Mouse (Mus musculus): ENCODE results near the gene Hist1h2bf. TPM values are rescaled to one million over a fixed set of nuclear protein-coding genes. Genes with fewer than 3 reads are reported as not detected.
A peak's percentile ranks its signal among the peaks of the same experiment; 100 is the strongest.

The Hist1h2bf gene
- polyA plus RNA-seq, 1 experiment = 7.9 TPM

GRCm38 (mm10) chr13:23556906-23557305 lies 17.1 kb downstream of the Hist1h2bf start:
- H3K4me3 ChIP-seq (ENCODE audit: insufficient read depth, low read length) = peak overlapping the region; percentile 33; the same call in 1 of the 2 replicates
- no peak for TF ChIP-seq POLR2A (IDR thresholded peaks at IDR 0.05; ENCODE audit: borderline replicate concordance, low read depth, low read length)
- TF ChIP-seq CTCF (IDR thresholded peaks at IDR 0.05; ENCODE audit: low read depth, low read length) = no peak
- peaks cover 13% of the 10 kb centered on the region for H3K4me1 ChIP-seq (ENCODE audit: control insufficient read depth, insufficient read depth, low read length)
- peak overlapping the region; percentile 50 for H3K27ac ChIP-seq (ENCODE audit: insufficient read depth, low read depth, low read length)

- peak overlapping the region; percentile 62 for H3K4me3 ChIP-seq (ENCODE audit: insufficient read depth, low read length)
- peaks cover 13% of the 10 kb centered on the region for H3K4me1 ChIP-seq (ENCODE audit: control insufficient read depth, insufficient read depth, low read length)
- TF ChIP-seq POLR2A (IDR thresholded peaks at IDR 0.05; ENCODE audit: borderline replicate concordance, low read depth, low read length) (no peak), CTCF (IDR thresholded peaks at IDR 0.05; ENCODE audit: low read depth, low read length) (no peak)
- H3K27ac ChIP-seq (ENCODE audit: insufficient read depth, low read depth, low read length) = peak overlapping the region; percentile 87
Measured at GRCm38 (mm10) chr13:23555839-23556416, 18.1 kb downstream of the Hist1h2bf start.

GRCm38 (mm10) chr13:23554925-23555838 lies 18.8 kb downstream of the Hist1h2bf start:
- H3K27ac ChIP-seq (ENCODE audit: insufficient read depth, low read depth, low read length) = peak overlapping the region; percentile 87
- H3K4me3 ChIP-seq (ENCODE audit: insufficient read depth, low read length) = peak overlapping the region; percentile 62
- peaks cover 14% of the 10 kb centered on the region for H3K4me1 ChIP-seq (ENCODE audit: control insufficient read depth, insufficient read depth, low read length)
- TF ChIP-seq POLR2A (IDR thresholded peaks at IDR 0.05; ENCODE audit: borderline replicate concordance, low read depth, low read length) (peak; percentile 89), CTCF (IDR thresholded peaks at IDR 0.05; ENCODE audit: low read depth, low read length) (no peak)

- Histone ChIP-seq H3K4me1 (ENCODE audit: control insufficient read depth, insufficient read depth, low read length) (peaks cover 14% of the 10 kb centered on the region), H3K4me3 (ENCODE audit: insufficient read depth, low read length) (peak overlapping the region; percentile 12; the same call in 1 of the 2 replicates), H3K27ac (ENCODE audit: insufficient read depth, low read depth, low read length) (peak overlapping the region; percentile 87)
- TF ChIP-seq POLR2A (IDR thresholded peaks at IDR 0.05; ENCODE audit: borderline replicate concordance, low read depth, low read length) = no peak
- no peak for TF ChIP-seq CTCF (IDR thresholded peaks at IDR 0.05; ENCODE audit: low read depth, low read length)
Measured at GRCm38 (mm10) chr13:23554393-23554792, 19.6 kb downstream of the Hist1h2bf start.

GRCm38 (mm10) chr13:23552962-23553361 lies 21.0 kb downstream of the Hist1h2bf start, which contains the start of gene Hist1h1d:
Gene Hist1h1d, plus strand, starts transcription at chr13:23553262.
- Histone ChIP-seq H3K27ac (ENCODE audit: insufficient read depth, low read depth, low read length) (peak within 1 kb of the TSS; percentile 63), H3K4me3 (ENCODE audit: insufficient read depth, low read length) (no peak within 1 kb of the TSS), H3K4me1 (ENCODE audit: control insufficient read depth, insufficient read depth, low read length) (peaks cover 14% of the 10 kb centered on the region)
- no peak for TF ChIP-seq CTCF (IDR thresholded peaks at IDR 0.05; ENCODE audit: low read depth, low read length)
- no peak for TF ChIP-seq POLR2A (IDR thresholded peaks at IDR 0.05; ENCODE audit: borderline replicate concordance, low read depth, low read length)

GRCm38 (mm10) chr13:23551931-23552914 lies 21.8 kb downstream of the Hist1h2bf start:
- TF ChIP-seq POLR2A (IDR thresholded peaks at IDR 0.05; ENCODE audit: borderline replicate concordance, low read depth, low read length) (no peak), CTCF (IDR thresholded peaks at IDR 0.05; ENCODE audit: low read depth, low read length) (no peak)
- Histone ChIP-seq H3K27ac (ENCODE audit: insufficient read depth, low read depth, low read length) (peak overlapping the region; percentile 63), H3K4me1 (ENCODE audit: control insufficient read depth, insufficient read depth, low read length) (peaks cover 14% of the 10 kb centered on the region), H3K4me3 (ENCODE audit: insufficient read depth, low read length) (peak overlapping the region; percentile 58; the same call in 1 of the 2 replicates)

GRCm38 (mm10) chr13:23551146-23551834 lies 22.7 kb downstream of the Hist1h2bf start, which contains the start of gene Hist1h4f:
Gene Hist1h4f, minus strand, starts transcription at chr13:23551648.
- Histone ChIP-seq H3K27ac (ENCODE audit: insufficient read depth, low read depth, low read length) (peak within 1 kb of the TSS; percentile 77), H3K4me3 (ENCODE audit: insufficient read depth, low read length) (peak within 1 kb of the TSS; percentile 58), H3K4me1 (ENCODE audit: control insufficient read depth, insufficient read depth, low read length) (peaks cover 11% of the 10 kb centered on the region)
- peak; percentile 87 for TF ChIP-seq POLR2A (IDR thresholded peaks at IDR 0.05; ENCODE audit: borderline replicate concordance, low read depth, low read length)

GRCm38 (mm10) chr13:23550761-23551145 lies 23.2 kb downstream of the Hist1h2bf start:
- Histone ChIP-seq H3K27ac (ENCODE audit: insufficient read depth, low read depth, low read length) (peak overlapping the region; percentile 77), H3K4me1 (ENCODE audit: control insufficient read depth, insufficient read depth, low read length) (peaks cover 12% of the 10 kb centered on the region), H3K4me3 (ENCODE audit: insufficient read depth, low read length) (peak overlapping the region; percentile 58)
- no peak for TF ChIP-seq POLR2A (IDR thresholded peaks at IDR 0.05; ENCODE audit: borderline replicate concordance, low read depth, low read length)
- no peak for TF ChIP-seq CTCF (IDR thresholded peaks at IDR 0.05; ENCODE audit: low read depth, low read length)

Measured in bone marrow macrophage, adult 2 months (primary cell).